Mouse (Mus musculus) embryonic facial prominence, embryonic 12.5 days (tissue): ENCODE data around the gene Racgap1. TPM values are rescaled to one million over a fixed set of nuclear protein-coding genes. Genes with fewer than 3 reads are reported as not detected.

Experiments
- ATAC-seq: fragments of 200-750 bp; cut with Nextera tagmentation; 2 replicates; pipeline ENCODE4 v1.8.0; 2017; ENCODE audit not compliant: insufficient number of reproducible peaks, insufficient read depth, low FRiP score, low TSS enrichment
- H3K27ac ChIP-seq: fragments of 300-500 bp; sonication (generic); 2 replicates; pipeline ENCODE4 v1.5.1; 2016; ENCODE audit warnings: mild to moderate bottlenecking
- H3K27me3 ChIP-seq: fragments of 300-500 bp; sonication (generic); 2 replicates; pipeline ENCODE4 v1.6.1; 2016; ENCODE audit warnings: mild to moderate bottlenecking, moderate library complexity
- H3K36me3 ChIP-seq: fragments of 300-500 bp; sonication (generic); 2 replicates; pipeline ENCODE4 v1.6.1; 2016; ENCODE audit warnings: mild to moderate bottlenecking
- H3K4me1 ChIP-seq: fragments of 300-500 bp; sonication (generic); 2 replicates; pipeline ENCODE4 v1.6.1; 2016
- H3K4me2 ChIP-seq: fragments of 300-500 bp; sonication (generic); replicated peaks from 2 replicates; pipeline ENCODE4 v1.6.1; 2016; ENCODE audit warnings: mild to moderate bottlenecking, moderate library complexity
- H3K4me3 ChIP-seq: fragments of 300-500 bp; sonication (generic); 2 replicates; pipeline ENCODE4 v1.5.1; 2016; ENCODE audit warnings: mild to moderate bottlenecking
- H3K9ac ChIP-seq: fragments of 300-500 bp; sonication (generic); 2 replicates; pipeline ENCODE4 v1.6.1; 2016; ENCODE audit warnings: mild to moderate bottlenecking, moderate library complexity
- H3K9me3 ChIP-seq: fragments of 300-500 bp; sonication (generic); 2 replicates; pipeline ENCODE4 v1.6.1; 2016; ENCODE audit warnings: mild to moderate bottlenecking, moderate library complexity
- WGBS: fragments of 180-500 bp; shearing (Covaris S2); methylation state at CpG from one replicate; pipeline ENCODE4 v1.1.7; 2016; 5-methylcytosine and 5-hydroxymethylcytosine counted together
- polyA plus RNA-seq: library from polyadenylated mRNA; unstranded; fragments of >200 nt; fragmentation: Nextera tagmentation; extraction: Ambion mirVana; gene quantifications from 2 replicates; pipeline ENCODE4 v1.2.1, GENCODE M21; 2016

The Racgap1 gene
- polyA plus RNA-seq, 1 experiment from 2014 or later, result 149 TPM

- Histone ChIP-seq H3K27ac (no peak overlapping the region), H3K4me2 (no peak overlapping the region), H3K4me3 (no peak overlapping the region), H3K9me3 (no peaks in the 10 kb centered on the region), H3K4me1 (peaks cover 11% of the 10 kb centered on the region), H3K9ac (no peak overlapping the region), H3K36me3 (no peaks in the 10 kb centered on the region), H3K27me3 (peaks cover 75% of the 10 kb centered on the region)
- WGBS, result 59% methylated on average over 17 of the region's 17 CpGs
- no peak for ATAC-seq
Observed at GRCm38 (mm10) chr15:99599245-99600070, 52.0 kb downstream of the Racgap1 start.

GRCm38 (mm10) chr15:99597596-99597995 lies 53.9 kb downstream of the Racgap1 start:
- Histone ChIP-seq H3K4me2 (no peak overlapping the region), H3K27me3 (peaks cover 83% of the 10 kb centered on the region), H3K9ac (no peak overlapping the region), H3K36me3 (no peaks in the 10 kb centered on the region), H3K9me3 (no peaks in the 10 kb centered on the region), H3K4me3 (no peak overlapping the region), H3K27ac (no peak overlapping the region), H3K4me1 (peaks cover 11% of the 10 kb centered on the region)
- ATAC-seq, result no peak
- 43% methylated on average over 8 of the region's 8 CpGs for WGBS

GRCm38 (mm10) chr15:99596841-99597240 lies 54.6 kb downstream of the Racgap1 start:
- peaks cover 11% of the 10 kb centered on the region for H3K4me1 ChIP-seq
- H3K27ac ChIP-seq, result no peak overlapping the region
- peaks cover 87% of the 10 kb centered on the region for H3K27me3 ChIP-seq
- ATAC-seq, result no peak; the same call in 1 of the 2 replicates
- H3K4me2 ChIP-seq, result no peak overlapping the region
- 48% methylated on average over 7 of the region's 7 CpGs for WGBS
- H3K36me3 ChIP-seq, result no peaks in the 10 kb centered on the region
- no peaks in the 10 kb centered on the region for H3K9me3 ChIP-seq
- H3K9ac ChIP-seq, result no peak overlapping the region
- no peak overlapping the region for H3K4me3 ChIP-seq

GRCm38 (mm10) chr15:99596056-99596687 lies 55.3 kb downstream of the Racgap1 start:
- Histone ChIP-seq H3K9ac (no peak overlapping the region), H3K4me1 (peaks cover 7% of the 10 kb centered on the region; the same call in 1 of the 2 replicates), H3K27me3 (peaks cover 88% of the 10 kb centered on the region), H3K4me3 (no peak overlapping the region), H3K9me3 (no peaks in the 10 kb centered on the region), H3K27ac (no peak overlapping the region), H3K36me3 (no peaks in the 10 kb centered on the region), H3K4me2 (no peak overlapping the region; the same call in 1 of the 2 replicates)
- WGBS, result 0% methylated on average over 7 of the region's 7 CpGs
- peak; percentile 65 for ATAC-seq

- Histone ChIP-seq H3K27me3 (peaks cover 88% of the 10 kb centered on the region), H3K4me2 (no peak overlapping the region), H3K4me1 (peaks cover 12% of the 10 kb centered on the region; the same call in 1 of the 2 replicates), H3K9me3 (no peaks in the 10 kb centered on the region), H3K9ac (no peak overlapping the region), H3K27ac (no peak overlapping the region), H3K4me3 (no peak overlapping the region), H3K36me3 (no peaks in the 10 kb centered on the region)
- WGBS, result 80% methylated on average over 10 of the region's 10 CpGs
- ATAC-seq, result no peak
Observed at GRCm38 (mm10) chr15:99594951-99595350, 56.5 kb downstream of the Racgap1 start.

GRCm38 (mm10) chr15:99592877-99593276 lies 58.6 kb downstream of the Racgap1 start:
- Histone ChIP-seq H3K27me3 (peaks cover 94% of the 10 kb centered on the region), H3K9me3 (no peaks in the 10 kb centered on the region)
- WGBS, result 88% methylated on average over 5 of the region's 5 CpGs

GRCm38 (mm10) chr15:99592177-99592576 lies 59.3 kb downstream of the Racgap1 start:
- Histone ChIP-seq H3K9me3 (no peaks in the 10 kb centered on the region), H3K27me3 (peaks cover 94% of the 10 kb centered on the region), H3K27ac (no peak overlapping the region), H3K4me1 (peaks cover 10% of the 10 kb centered on the region; the same call in 1 of the 2 replicates), H3K4me3 (no peak overlapping the region), H3K9ac (no peak overlapping the region), H3K36me3 (no peaks in the 10 kb centered on the region), H3K4me2 (no peak overlapping the region)
- 74% methylated on average over 8 of the region's 8 CpGs for WGBS
- no peak for ATAC-seq

More at GRCm38 (mm10) chr15:99592877-99593276, 58.6 kb downstream of the Racgap1 start:
- no peak for ATAC-seq
- H3K36me3 ChIP-seq, result no peaks in the 10 kb centered on the region
- H3K9ac ChIP-seq, result no peak overlapping the region
- no peak overlapping the region for H3K4me3 ChIP-seq
- peaks cover 10% of the 10 kb centered on the region; the same call in 1 of the 2 replicates for H3K4me1 ChIP-seq
- no peak overlapping the region for H3K4me2 ChIP-seq
- no peak overlapping the region for H3K27ac ChIP-seq

- 2% methylated on average over 51 of the region's 83 CpGs for WGBS
- Histone ChIP-seq H3K9ac (0 out of 2 replicates have a peak within 1 kb of the TSS, but pooled peaks have one; percentile 13), H3K27ac (no peak within 1 kb of the TSS)
Observed at GRCm38 (mm10) chr15:99590429-99591084, 60.9 kb downstream of the Racgap1 start, which contains the start of gene Aqp5. Gene Aqp5 (plus strand): TSS chr15:99590782.

GRCm38 (mm10) chr15:99589704-99590103 lies 61.8 kb downstream of the Racgap1 start:
- Histone ChIP-seq H3K4me2 (no peak overlapping the region), H3K9me3 (no peaks in the 10 kb centered on the region), H3K9ac (no peak overlapping the region), H3K27me3 (peaks cover 100% of the 10 kb centered on the region), H3K4me3 (0 out of 2 replicates have a peak overlapping the region, but pooled peaks have one; percentile 39), H3K27ac (no peak overlapping the region), H3K4me1 (peaks cover 9% of the 10 kb centered on the region), H3K36me3 (no peaks in the 10 kb centered on the region)
- no peak for ATAC-seq
- WGBS, result 17% methylated on average over 7 of the region's 7 CpGs

More at GRCm38 (mm10) chr15:99590429-99591084, 60.9 kb downstream of the Racgap1 start, which contains the start of gene Aqp5:
- Histone ChIP-seq H3K27me3 (peaks cover 100% of the 10 kb centered on the region), H3K4me2 (peak within 1 kb of the TSS; percentile 58), H3K36me3 (no peaks in the 10 kb centered on the region), H3K4me3 (peak within 1 kb of the TSS; percentile 39), H3K9me3 (no peaks in the 10 kb centered on the region), H3K4me1 (peaks cover 5% of the 10 kb centered on the region; the same call in 1 of the 2 replicates)
- no peak for ATAC-seq

GRCm38 (mm10) chr15:99589237-99589636 lies 62.2 kb downstream of the Racgap1 start:
- H3K9ac ChIP-seq, result no peak overlapping the region
- H3K4me2 ChIP-seq, result no peak overlapping the region
- H3K4me3 ChIP-seq, result no peak overlapping the region
- peaks cover 100% of the 10 kb centered on the region for H3K27me3 ChIP-seq
- peaks cover 13% of the 10 kb centered on the region for H3K4me1 ChIP-seq
- no peak for ATAC-seq
- H3K9me3 ChIP-seq, result no peaks in the 10 kb centered on the region
- no peaks in the 10 kb centered on the region for H3K36me3 ChIP-seq
- no peak overlapping the region for H3K27ac ChIP-seq
- 4% methylated on average over 9 of the region's 9 CpGs for WGBS

- Histone ChIP-seq H3K27ac (no peak overlapping the region), H3K4me3 (no peak overlapping the region), H3K27me3 (peaks cover 97% of the 10 kb centered on the region), H3K36me3 (no peaks in the 10 kb centered on the region), H3K4me1 (peaks cover 21% of the 10 kb centered on the region), H3K9me3 (no peaks in the 10 kb centered on the region), H3K9ac (no peak overlapping the region), H3K4me2 (no peak overlapping the region)
- 84% methylated on average over 3 of the region's 3 CpGs for WGBS
- no peak for ATAC-seq
Observed at GRCm38 (mm10) chr15:99586525-99586924, 64.9 kb downstream of the Racgap1 start.
